Mouse (Mus musculus): ENCODE measurements around the gene Radil. TPM values are rescaled to one million over a fixed set of nuclear protein-coding genes. Genes with fewer than 3 reads are reported as not detected.

Gene Radil
- polyA plus RNA-seq, 1 experiment = 1.9 TPM

DNA sequence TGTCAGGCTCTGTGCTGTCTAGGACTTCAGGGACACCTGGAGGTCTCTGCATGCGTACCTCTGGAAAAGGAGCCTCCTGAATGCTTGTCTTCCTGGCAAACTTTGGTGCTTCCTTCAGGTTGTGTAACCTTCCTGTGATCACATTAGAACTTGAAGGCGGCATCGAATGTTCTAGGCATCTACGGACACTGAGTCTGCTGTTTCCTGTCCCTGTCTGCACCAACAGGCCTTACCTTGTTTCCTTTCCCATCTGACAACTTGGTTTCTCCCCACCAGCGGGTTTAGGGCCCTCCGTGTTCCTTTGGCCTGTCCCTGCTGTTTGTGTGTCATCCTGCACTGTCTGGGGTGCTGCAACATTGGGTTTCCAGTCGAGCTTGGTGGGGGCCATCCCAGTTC lies 108.9 kb downstream of the Radil start:
- no peak for TF ChIP-seq GATA1 (IDR thresholded peaks at IDR 0.05; ENCODE audit: borderline replicate concordance, low read length)
- TF ChIP-seq FLI1 (IDR thresholded peaks at IDR 0.05; ENCODE audit: low read length) = no peak
- H3K4me3 ChIP-seq (replicated peaks) = peak overlapping the region; percentile 94
- peaks cover 30% of the 10 kb centered on the region for H3K36me3 ChIP-seq (replicated peaks; ENCODE audit: low read length)
- H3K9me3 ChIP-seq = no peaks in the 10 kb centered on the region
- H3K4me1 ChIP-seq = peaks cover 87% of the 10 kb centered on the region
- no peaks in the 10 kb centered on the region for H3K27me3 ChIP-seq (replicated peaks)

DNA sequence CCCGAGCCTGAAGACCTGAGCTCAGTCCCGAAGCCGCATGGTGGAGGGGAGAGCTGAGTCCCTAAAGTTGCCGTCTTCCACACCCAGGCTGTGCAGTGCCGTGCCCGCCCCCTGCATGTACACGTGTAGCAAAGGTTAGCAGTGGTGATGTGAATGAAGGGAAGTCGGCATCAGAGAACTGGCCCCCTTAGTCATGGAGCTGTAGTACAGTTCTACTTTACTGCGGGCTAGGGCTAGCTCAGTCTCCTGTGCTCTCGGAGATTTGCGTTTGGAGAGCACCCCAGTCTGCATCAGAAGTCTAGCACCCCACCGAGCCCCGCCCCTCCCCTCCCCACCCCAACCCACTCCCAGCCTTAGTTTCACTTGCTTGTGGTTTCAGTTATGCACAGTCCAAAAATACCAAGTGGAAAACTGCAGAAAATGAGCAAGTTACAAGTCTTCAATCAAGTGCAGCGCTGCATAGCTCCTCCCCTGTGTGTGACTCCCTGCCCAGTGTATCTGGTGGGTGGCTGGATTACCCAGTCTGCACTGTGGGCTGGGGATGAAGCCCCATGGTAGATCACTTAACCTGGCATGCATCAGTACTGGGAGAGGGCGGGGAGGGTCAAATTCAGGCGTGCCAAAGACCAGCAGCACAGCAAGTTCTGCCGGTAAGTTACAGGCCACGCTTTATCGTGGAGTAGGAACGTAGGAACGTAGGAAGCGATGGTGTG lies 109.4 kb downstream of the Radil start:
- H3K27me3 ChIP-seq (replicated peaks) = no peaks in the 10 kb centered on the region
- H3K9me3 ChIP-seq = no peaks in the 10 kb centered on the region
- no peak for TF ChIP-seq FLI1 (IDR thresholded peaks at IDR 0.05; ENCODE audit: low read length)
- TF ChIP-seq GATA1 (IDR thresholded peaks at IDR 0.05; ENCODE audit: borderline replicate concordance, low read length) = no peak
- peaks cover 33% of the 10 kb centered on the region for H3K36me3 ChIP-seq (replicated peaks; ENCODE audit: low read length)
- H3K4me3 ChIP-seq (replicated peaks) = peak overlapping the region; percentile 94
- peaks cover 89% of the 10 kb centered on the region for H3K4me1 ChIP-seq

DNA sequence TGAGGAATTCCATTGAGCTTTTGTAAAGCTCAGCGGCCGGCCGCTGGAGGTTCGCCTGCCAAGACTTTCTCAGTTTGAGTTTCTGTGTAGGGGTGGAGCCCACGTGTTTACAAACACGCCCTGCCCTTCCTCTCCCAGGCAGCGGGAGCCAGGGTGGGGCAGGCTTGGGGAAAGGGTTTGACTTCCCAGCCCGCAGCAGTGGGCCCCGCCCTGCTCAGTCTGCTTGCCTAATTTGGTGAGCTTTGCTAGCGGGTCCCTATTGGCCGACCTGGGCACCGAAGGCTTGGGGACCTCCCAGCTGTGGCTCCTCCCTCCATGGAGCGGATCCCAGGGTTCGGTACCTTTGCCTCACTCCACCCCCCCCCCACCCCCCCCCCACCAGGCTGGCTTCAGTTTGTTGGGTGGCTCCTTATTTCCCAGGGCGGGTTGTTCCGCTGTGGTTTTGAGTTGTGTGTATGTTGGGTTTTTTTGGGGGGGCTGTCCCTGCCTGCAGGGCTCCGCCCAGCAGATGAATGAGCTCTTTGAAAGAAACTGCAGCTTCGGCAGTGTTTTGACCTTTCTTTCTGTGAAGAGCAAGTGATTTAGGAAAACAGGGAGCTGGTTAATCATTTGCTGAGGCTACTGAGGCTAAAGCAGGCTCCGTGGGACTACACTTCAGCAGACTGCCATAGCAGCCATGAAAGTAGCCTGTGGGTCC lies 110.3 kb downstream of the Radil start:
- Histone ChIP-seq H3K36me3 (replicated peaks; ENCODE audit: low read length) (peaks cover 36% of the 10 kb centered on the region), H3K4me1 (peaks cover 80% of the 10 kb centered on the region)
- TF ChIP-seq GATA1 (IDR thresholded peaks at IDR 0.05; ENCODE audit: borderline replicate concordance, low read length) (no peak), FLI1 (IDR thresholded peaks at IDR 0.05; ENCODE audit: low read length) (no peak)

DNA sequence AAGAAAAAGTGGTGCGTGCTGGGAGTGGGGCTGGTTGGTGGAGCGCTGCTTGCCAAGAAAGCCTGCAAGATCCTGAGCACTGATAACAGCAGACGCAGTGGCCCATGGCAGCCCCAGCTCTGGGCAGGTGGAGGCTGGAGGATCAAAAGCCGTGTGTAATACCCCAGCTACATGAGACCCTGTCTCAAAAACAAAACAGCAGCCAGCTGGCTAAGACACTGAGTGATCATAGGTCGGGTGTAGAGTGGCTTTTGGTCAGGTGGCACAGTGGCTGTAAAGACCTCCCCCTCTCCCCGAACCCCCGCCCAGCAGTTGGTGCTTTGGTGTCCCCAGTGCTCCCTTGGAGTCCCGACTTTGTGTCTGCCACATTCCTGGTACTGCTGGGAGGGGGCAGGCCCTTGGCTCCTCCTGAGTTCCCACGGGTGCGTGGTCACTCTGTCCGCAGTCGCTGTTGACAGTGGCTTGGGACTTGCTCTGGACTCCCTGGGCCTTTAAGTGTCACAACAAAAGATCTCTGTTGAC lies 110.9 kb downstream of the Radil start:
- peaks cover 76% of the 10 kb centered on the region for H3K4me1 ChIP-seq

More for the DNA sequence above, 110.3 kb downstream of the Radil start:
- Histone ChIP-seq H3K27me3 (replicated peaks) (no peaks in the 10 kb centered on the region), H3K4me3 (replicated peaks) (peak overlapping the region; percentile 94), H3K9me3 (no peaks in the 10 kb centered on the region)

DNA sequence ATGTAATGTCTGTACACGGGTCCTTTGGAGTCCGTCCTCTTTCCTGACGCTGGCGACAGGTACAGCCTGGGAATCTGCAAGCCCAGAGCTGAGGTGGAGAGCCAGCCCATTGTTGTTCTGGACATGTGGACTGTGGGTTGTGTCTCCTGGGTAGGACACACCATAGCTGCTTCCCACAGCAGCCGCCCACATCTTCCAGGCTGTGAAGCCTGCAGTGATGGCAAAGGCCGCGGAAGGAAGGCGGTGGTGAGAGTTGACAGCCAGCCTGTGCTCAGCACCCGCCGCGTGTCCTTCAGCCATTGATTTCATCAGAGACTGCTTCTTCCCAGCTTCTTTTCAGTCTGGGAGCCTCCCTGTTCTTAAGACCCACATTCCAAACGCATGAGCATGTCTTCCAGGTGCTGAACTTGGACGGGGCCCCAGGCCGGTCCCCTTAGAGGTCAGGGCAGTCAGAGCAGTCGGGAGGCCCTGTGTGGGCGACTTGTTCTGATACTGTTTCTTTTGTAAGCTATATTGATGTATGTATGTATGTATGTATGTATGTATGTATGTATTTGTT lies 112.4 kb downstream of the Radil start:
- H3K27me3 ChIP-seq (replicated peaks) = no peaks in the 10 kb centered on the region
- H3K9me3 ChIP-seq = no peaks in the 10 kb centered on the region
- TF ChIP-seq FLI1 (IDR thresholded peaks at IDR 0.05; ENCODE audit: low read length) = no peak
- TF ChIP-seq GATA1 (IDR thresholded peaks at IDR 0.05; ENCODE audit: borderline replicate concordance, low read length) = no peak
- no peak overlapping the region for H3K4me3 ChIP-seq (replicated peaks)
- H3K4me1 ChIP-seq = peaks cover 66% of the 10 kb centered on the region
- peaks cover 55% of the 10 kb centered on the region for H3K36me3 ChIP-seq (replicated peaks; ENCODE audit: low read length)

More for the DNA sequence above, 110.9 kb downstream of the Radil start:
- TF ChIP-seq GATA1 (IDR thresholded peaks at IDR 0.05; ENCODE audit: borderline replicate concordance, low read length) (peak; percentile 26; the same call in 1 of the 3 replicates), FLI1 (IDR thresholded peaks at IDR 0.05; ENCODE audit: low read length) (no peak)
- Histone ChIP-seq H3K9me3 (no peaks in the 10 kb centered on the region), H3K4me3 (replicated peaks) (peak overlapping the region; percentile 94), H3K27me3 (replicated peaks) (no peaks in the 10 kb centered on the region), H3K36me3 (replicated peaks; ENCODE audit: low read length) (peaks cover 41% of the 10 kb centered on the region)

DNA sequence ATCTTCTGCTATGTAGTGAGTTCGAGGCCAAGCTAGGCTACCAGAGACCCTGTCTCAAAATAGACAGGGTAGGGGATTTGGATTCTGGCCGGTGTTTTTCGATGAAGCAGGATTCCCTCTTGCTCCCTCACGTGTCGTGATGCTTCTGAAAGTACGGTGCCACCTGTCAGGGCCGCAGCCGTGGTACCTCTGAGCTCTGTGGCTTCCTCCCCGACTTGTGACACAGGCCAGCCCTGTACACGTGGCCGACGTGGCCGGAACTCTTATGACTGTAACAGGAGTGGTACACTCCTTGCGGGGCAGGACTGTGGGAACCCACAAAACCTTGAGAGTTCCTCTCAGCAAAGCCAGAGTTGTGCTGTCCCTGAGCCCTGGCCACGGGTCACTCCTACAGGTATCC lies 115.2 kb downstream of the Radil start:
- TF ChIP-seq GATA1 (IDR thresholded peaks at IDR 0.05; ENCODE audit: borderline replicate concordance, low read length) (no peak), FLI1 (IDR thresholded peaks at IDR 0.05; ENCODE audit: low read length) (no peak)
- peaks cover 72% of the 10 kb centered on the region for H3K36me3 ChIP-seq (replicated peaks; ENCODE audit: low read length)
- H3K27me3 ChIP-seq (replicated peaks) = no peaks in the 10 kb centered on the region
- H3K4me1 ChIP-seq = peaks cover 66% of the 10 kb centered on the region
- no peaks in the 10 kb centered on the region for H3K9me3 ChIP-seq
- no peak overlapping the region for H3K4me3 ChIP-seq (replicated peaks)

Other genes with a start within 250 kb of the Radil start
- gene Foxk1, start 149.6 kb downstream of the Radil start, polyA plus RNA-seq (2012; ENCODE audit: insufficient read depth, low replicate concordance) = 13.3 and 39.1 TPM in 2 replicates
- 26.2 and 36.4 TPM in 2 replicates for gene Ap5z1, start 87.2 kb downstream of the Radil start, polyA plus RNA-seq (2012; ENCODE audit: insufficient read depth, low replicate concordance)
- not detected in 2 replicates for gene Papolb, start 21.0 kb downstream of the Radil start, polyA plus RNA-seq (2012; ENCODE audit: insufficient read depth, low replicate concordance)
- not detected in 2 replicates for gene Mmd2, start 57.7 kb upstream of the Radil start, polyA plus RNA-seq (2012; ENCODE audit: insufficient read depth, low replicate concordance)
- 3.2 and 4.7 TPM in 2 replicates for gene Wipi2, start 76.6 kb upstream of the Radil start, polyA plus RNA-seq (2012; ENCODE audit: insufficient read depth, low replicate concordance)
- 0.04 TPM in 1 of 2 replicates, not detected in the other for gene Slc29a4, start 141.4 kb upstream of the Radil start, polyA plus RNA-seq (2012; ENCODE audit: insufficient read depth, low replicate concordance)